Mouse (Mus musculus) E14TG2a.4 (cell line): ENCODE results near the gene Relb.

Source experiments
- CTCF ChIP-seq: conservative IDR thresholded peaks from 2 replicates; pipeline ENCODE4 v1.5.1; 2014; ENCODE audit warnings: low read length
- NANOG ChIP-seq: IDR thresholded peaks from 2 replicates; pipeline ENCODE4 v1.6.1; 2014; ENCODE audit warnings: borderline replicate concordance, low read length, mixed read lengths

- no peak for TF ChIP-seq CTCF
- no peak for TF ChIP-seq NANOG
Measured at GRCm38 (mm10) chr7:19635074-19635827, 6.0 kb upstream of the Relb start.
